ENCODE assay signal across 13 mouse cellular contexts in genomic region chr1:150115352-150115751, GRCm38 (mm10). TPM values are rescaled to one million over a fixed set of nuclear protein-coding genes. Genes with fewer than 3 reads are reported as not detected.
DNase-seq lines count a peak whose midpoint lies in the region; ATAC-seq and TF ChIP-seq lines count a peak whose summit lies in the region.
"Had no signal": no experiment of that assay in that cellular context is flagged by ENCODE, and none has a peak within 500 bp of the region (broad histone marks: within the 10 kb centered on the region; RNA-seq: fewer than 3 reads in every experiment).

No protein-coding gene starts in this region.

- no peaks in the 10 kb centered on the region for H3K27me3 ChIP-seq in forebrain, embryonic 12.5 days
- no peaks in the 10 kb centered on the region for H3K27me3 ChIP-seq in forebrain, postnatal 0 days (ENCODE audit: insufficient read depth, low read length)
- no peaks in the 10 kb centered on the region for H3K27me3 ChIP-seq in embryonic facial prominence, embryonic 15.5 days
- H3K27me3 ChIP-seq in limb, embryonic 10.5 days (ENCODE audit: low read depth, poor library complexity, severe bottlenecking): no peaks in the 10 kb centered on the region
- H3K27me3 ChIP-seq: neural tube, embryonic 13.5 days had no signal

- no peak overlapping the region for H3K4me3 ChIP-seq in forebrain, embryonic 12.5 days (replicated peaks)
- H3K4me3 ChIP-seq in forebrain, postnatal 0 days (ENCODE audit: low read depth, low read length): no peak overlapping the region
- no peak overlapping the region for H3K4me3 ChIP-seq in embryonic facial prominence, embryonic 15.5 days (replicated peaks)
- no peak overlapping the region for H3K4me3 ChIP-seq in limb, embryonic 10.5 days
- H3K4me3 ChIP-seq: midbrain, embryonic 10.5 days; neural tube, embryonic 13.5 days had no signal

- WGBS in forebrain, embryonic 12.5 days: 57% methylated on average over 7 of the region's 7 CpGs
- WGBS in forebrain, postnatal 0 days: 29% methylated on average over 7 of the region's 7 CpGs
- WGBS in embryonic facial prominence, embryonic 15.5 days: 50% methylated on average over 7 of the region's 7 CpGs
- WGBS in limb, embryonic 10.5 days: 79% methylated on average over 7 of the region's 7 CpGs

- H3K4me2 ChIP-seq in forebrain, embryonic 12.5 days: no peak overlapping the region
- no peak overlapping the region for H3K4me2 ChIP-seq in forebrain, postnatal 0 days (ENCODE audit: low read depth)
- H3K4me2 ChIP-seq in embryonic facial prominence, embryonic 15.5 days (replicated peaks): no peak overlapping the region
- H3K4me2 ChIP-seq: neural tube, embryonic 13.5 days had no signal

- no peaks in the 10 kb centered on the region for H3K4me1 ChIP-seq in forebrain, embryonic 12.5 days
- no peaks in the 10 kb centered on the region for H3K4me1 ChIP-seq in forebrain, postnatal 0 days (ENCODE audit: insufficient read depth)
- no peaks in the 10 kb centered on the region for H3K4me1 ChIP-seq in embryonic facial prominence, embryonic 15.5 days
- no peaks in the 10 kb centered on the region for H3K4me1 ChIP-seq in limb, embryonic 10.5 days
- H3K4me1 ChIP-seq: midbrain, embryonic 10.5 days; neural tube, embryonic 13.5 days had no signal

- no peak overlapping the region for H3K27ac ChIP-seq in forebrain, embryonic 12.5 days
- H3K27ac ChIP-seq in forebrain, postnatal 0 days (ENCODE audit: low read depth, low read length): no peak overlapping the region
- no peak overlapping the region for H3K27ac ChIP-seq in embryonic facial prominence, embryonic 15.5 days (replicated peaks)
- H3K27ac ChIP-seq in limb, embryonic 10.5 days: no peak overlapping the region
- H3K27ac ChIP-seq: midbrain, embryonic 10.5 days; neural tube, embryonic 13.5 days had no signal

- ATAC-seq in forebrain, embryonic 12.5 days (ENCODE audit: low FRiP score): peak; percentile 68; the same call in 1 of the 2 replicates
- ATAC-seq in forebrain, postnatal 0 days: no peak
- ATAC-seq in embryonic facial prominence, embryonic 15.5 days (ENCODE audit: insufficient number of reproducible peaks, low FRiP score, low TSS enrichment, low read depth): peak; percentile 47; the same call in 1 of the 2 replicates

- H3K9ac ChIP-seq in forebrain, embryonic 12.5 days: no peak overlapping the region
- no peak overlapping the region for H3K9ac ChIP-seq in forebrain, postnatal 0 days
- no peak overlapping the region for H3K9ac ChIP-seq in embryonic facial prominence, embryonic 15.5 days
- H3K9ac ChIP-seq: neural tube, embryonic 13.5 days had no signal

- DNase-seq in forebrain, postnatal 0 days: no peak
- DNase-seq in 416B (ENCODE audit: low read depth): peak; percentile 54
- peak; percentile 13 for DNase-seq in lung, postnatal 10 days
- DNase-seq in layer of hippocampus, postnatal 10 days (ENCODE audit: low spot score in 2 of 2): no peak
- no peak for DNase-seq in limb, embryonic 10.5 days (ENCODE audit: low spot score)
- DNase-seq in layer of hippocampus, adult 9-11 months: no peak
- DNase-seq: kidney, adult 11 months; liver; right cerebral cortex, postnatal 4 days had no signal

- no peaks in the 10 kb centered on the region for H3K9me3 ChIP-seq in forebrain, embryonic 12.5 days
- H3K9me3 ChIP-seq in forebrain, postnatal 0 days (ENCODE audit: low read length): no peaks in the 10 kb centered on the region
- no peaks in the 10 kb centered on the region for H3K9me3 ChIP-seq in embryonic facial prominence, embryonic 15.5 days (replicated peaks)
- no peaks in the 10 kb centered on the region for H3K9me3 ChIP-seq in limb, embryonic 10.5 days (replicated peaks)
- H3K9me3 ChIP-seq: midbrain, embryonic 10.5 days; neural tube, embryonic 13.5 days had no signal

- H3K36me3 ChIP-seq in forebrain, embryonic 12.5 days (replicated peaks): no peaks in the 10 kb centered on the region
- no peaks in the 10 kb centered on the region for H3K36me3 ChIP-seq in forebrain, postnatal 0 days (ENCODE audit: insufficient read depth)
- H3K36me3 ChIP-seq in embryonic facial prominence, embryonic 15.5 days: no peaks in the 10 kb centered on the region
- H3K36me3 ChIP-seq in limb, embryonic 10.5 days: no peaks in the 10 kb centered on the region
- H3K36me3 ChIP-seq: midbrain, embryonic 10.5 days; neural tube, embryonic 13.5 days had no signal

- TF ChIP-seq CTCF in forebrain, postnatal 0 days (IDR thresholded peaks at IDR 0.05; ENCODE audit: low read depth): no peak

RNA-seq across cellular contexts. Expression of gene Ptgs2, which starts 15.5 kb away (rescaled TPM):
- 0.05 and 0.06 TPM in 2 replicates for polyA plus RNA-seq in forebrain, embryonic 12.5 days (2016; fragmentation: Nextera tagmentation; extraction: Ambion mirVana)
- total RNA-seq in forebrain, postnatal 0 days (2014; rRNA removed): 0.23 and 0.24 TPM in 2 replicates
- polyA plus RNA-seq in forebrain, postnatal 0 days (2015; fragmentation: Nextera tagmentation; extraction: Ambion mirVana): 0.08 and 0.21 TPM in 2 replicates
- polyA plus RNA-seq in embryonic facial prominence, embryonic 15.5 days (2015; fragmentation: Nextera tagmentation; extraction: Ambion mirVana): 0.35 and 0.71 TPM in 2 replicates
- total RNA-seq in layer of hippocampus, postnatal 10 days (2021): 1 to 10 TPM; 3.5 to 5.1 TPM
- polyA plus RNA-seq in limb, embryonic 10.5 days (2016; fragmentation: Nextera tagmentation; extraction: Ambion mirVana): not detected in 2 replicates

Comparison
In these comparisons a context has a peak if more than half of its experiments do, and no peak if none do; other contexts are left out.
1. DNase-seq: peak in 416B (single experiment) and lung, postnatal 10 days (single experiment); none in forebrain, postnatal 0 days (single experiment), layer of hippocampus, postnatal 10 days (0 of 2), limb, embryonic 10.5 days (single experiment) and layer of hippocampus, adult 9-11 months (single experiment).